Mouse (Mus musculus) spleen, postnatal 4 days (tissue): ENCODE results near the gene Scube3.

Experiments
- DNase-seq, 2 experiments: peaks; one replicate each; pipeline ENCODE4 v3.0.0; 2022; ENCODE audit warnings: low spot score in 2 of 2

Gene Scube3

DNA sequence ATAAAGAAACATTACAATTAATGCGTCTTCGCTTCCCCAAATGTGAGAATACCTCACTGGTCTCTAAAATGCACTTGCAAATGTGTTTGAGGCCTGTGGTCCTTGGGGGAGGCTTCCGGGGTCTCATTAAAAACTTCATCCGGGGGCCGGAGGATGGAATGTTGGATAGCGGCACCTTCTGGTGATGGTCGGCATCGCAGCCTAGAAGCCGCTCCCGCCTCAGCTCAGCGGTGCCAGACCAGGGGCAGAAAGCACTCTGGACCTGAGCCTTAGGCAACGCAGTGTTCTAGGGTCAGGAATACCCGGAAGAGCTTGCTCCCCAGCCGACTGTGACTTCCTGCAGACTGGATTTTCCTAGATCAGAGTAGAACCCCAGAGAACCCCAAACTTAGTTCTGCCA lies 8.7 kb upstream of the Scube3 start:
- DNase-seq: peak; percentile 39 to 79

DNA sequence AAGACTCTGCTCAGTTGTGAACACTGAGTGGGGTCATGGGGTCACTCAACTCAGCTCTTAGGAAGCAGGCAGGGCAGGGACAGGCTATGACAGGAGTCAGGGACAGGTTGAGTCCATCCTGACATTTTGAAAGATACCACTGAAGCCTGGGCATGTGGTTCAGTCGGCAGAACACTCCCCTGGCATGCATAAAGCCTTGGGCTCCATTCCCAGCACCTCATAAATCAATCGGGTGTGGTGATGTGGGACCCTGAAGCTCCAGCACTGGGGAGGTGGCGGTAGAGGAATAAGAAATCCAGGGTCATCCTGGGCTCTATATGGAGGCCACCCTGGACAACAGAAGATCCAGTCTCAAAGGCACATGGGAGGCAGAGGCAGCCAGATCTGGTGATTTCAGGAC lies 6.4 kb upstream of the Scube3 start:
- DNase-seq: no peak

DNA sequence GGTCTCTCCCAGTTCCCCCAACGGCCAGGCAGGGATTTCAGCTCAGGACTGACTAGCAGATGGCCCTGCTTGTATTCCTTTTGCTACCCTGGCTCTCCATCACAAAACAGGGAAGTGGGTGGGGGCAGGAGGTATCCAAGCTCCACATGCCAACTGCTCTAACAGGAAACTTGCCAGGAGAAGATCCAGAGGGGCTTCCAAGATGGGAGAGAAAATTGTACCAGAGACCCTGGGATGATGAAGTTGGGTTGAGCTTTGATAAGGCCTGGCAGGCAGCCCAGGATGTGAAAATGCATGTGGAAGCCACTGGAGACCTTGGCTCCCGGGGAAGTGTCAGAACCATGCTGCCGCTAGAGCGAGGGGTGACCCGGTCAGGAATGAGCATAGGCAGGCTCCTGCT lies 5.7 kb upstream of the Scube3 start:
- DNase-seq: no peak

DNA sequence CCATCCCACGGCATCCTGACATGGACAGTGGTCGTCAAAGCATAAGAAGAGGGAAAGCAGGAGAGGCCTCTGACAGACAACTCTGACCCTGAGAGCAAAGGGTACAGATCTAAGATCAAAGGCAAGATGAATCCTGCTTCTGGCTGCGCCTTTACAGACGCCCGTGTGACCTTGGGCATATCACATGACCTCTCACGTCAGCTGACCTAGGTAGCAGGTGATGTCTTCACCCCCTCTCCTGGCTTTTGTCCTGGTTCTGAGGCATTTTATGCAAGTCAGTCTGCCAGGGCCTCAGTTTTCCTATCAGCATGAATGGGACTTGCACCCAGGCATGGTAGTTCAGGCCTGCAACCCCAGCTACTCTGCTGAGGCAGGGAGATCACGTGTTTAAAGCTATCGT lies 3.9 kb upstream of the Scube3 start:
- DNase-seq: no peak

DNA sequence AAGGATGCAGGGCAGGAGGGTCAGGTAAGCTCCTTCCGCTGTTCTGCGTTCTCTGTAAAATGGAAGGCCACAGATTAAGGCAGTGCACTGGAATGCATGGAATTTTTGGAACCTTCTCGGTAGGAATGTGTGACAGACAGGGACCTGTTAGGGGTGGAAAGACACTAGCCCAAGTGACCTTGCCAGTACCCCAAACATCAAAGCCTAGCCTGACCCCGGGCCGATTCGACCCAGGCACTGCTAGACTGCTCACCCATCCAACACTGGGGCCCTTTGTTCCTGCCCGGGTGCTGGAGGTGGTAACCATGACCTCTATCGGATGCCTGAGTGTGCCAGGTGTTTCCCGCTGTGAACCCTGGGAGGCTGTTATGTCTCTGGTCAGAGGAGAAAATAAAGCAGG lies 3.3 kb upstream of the Scube3 start:
- DNase-seq: no peak

DNA sequence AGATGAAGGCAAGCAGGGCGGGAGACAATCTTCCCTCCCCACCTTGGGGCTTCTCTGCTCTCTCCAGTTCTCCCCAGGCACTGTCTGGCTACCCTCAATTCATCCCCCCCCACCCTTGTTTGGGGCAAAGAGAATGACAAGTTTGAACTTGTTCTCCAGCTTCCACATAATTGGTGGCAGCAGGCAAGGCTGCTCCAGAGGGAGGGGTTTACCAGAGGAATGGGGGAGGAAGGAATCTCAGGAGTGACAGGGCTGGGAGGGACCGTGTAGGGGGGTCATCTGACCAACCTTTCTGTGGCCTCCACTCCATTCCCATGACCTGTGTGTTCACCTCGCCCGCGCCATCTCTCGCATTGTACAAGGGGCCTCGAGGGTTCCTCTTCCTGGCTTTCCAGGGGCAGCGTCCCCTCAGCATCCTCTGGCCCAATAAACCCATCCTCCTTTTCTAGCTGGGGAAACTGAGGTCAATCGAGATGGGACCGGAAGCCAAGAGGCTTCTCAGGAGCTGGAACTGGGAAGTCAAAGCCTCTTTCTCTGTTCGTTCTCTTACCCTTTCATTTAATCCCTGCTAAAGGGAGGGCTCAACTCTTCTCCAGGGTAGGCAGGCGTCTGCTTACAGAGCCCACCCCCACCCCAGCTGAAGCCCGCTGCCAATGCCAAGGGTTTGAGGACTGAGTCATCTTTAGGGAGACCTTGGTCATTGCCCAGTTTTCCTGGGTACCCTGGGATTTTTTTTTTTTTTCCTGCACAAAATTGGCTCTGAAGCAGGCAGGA lies 1.3 kb upstream of the Scube3 start:
- no peak for DNase-seq

DNA sequence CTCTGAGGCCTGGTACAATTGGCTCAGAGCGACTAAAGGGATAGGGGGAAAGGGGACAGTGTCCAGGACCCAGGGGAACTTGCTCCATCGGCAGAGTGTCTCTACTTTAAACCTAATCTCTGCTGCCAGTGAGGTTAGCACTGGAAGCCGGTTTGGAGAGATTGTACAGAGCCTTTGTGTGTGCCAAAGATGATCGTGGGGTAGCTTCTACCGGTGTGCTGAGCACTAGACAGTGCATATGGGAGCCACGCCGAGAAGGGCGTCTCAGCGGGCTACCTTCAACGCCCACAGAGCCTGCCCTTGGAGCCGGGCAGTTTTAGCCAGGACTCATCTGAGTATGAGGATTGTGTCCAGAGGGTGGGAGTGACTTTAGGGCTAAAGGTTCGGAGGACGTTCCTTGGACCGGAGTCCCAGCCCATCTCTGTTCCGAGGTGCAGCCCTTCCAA lies 713 bp upstream of the Scube3 start:
- no peak for DNase-seq

DNA sequence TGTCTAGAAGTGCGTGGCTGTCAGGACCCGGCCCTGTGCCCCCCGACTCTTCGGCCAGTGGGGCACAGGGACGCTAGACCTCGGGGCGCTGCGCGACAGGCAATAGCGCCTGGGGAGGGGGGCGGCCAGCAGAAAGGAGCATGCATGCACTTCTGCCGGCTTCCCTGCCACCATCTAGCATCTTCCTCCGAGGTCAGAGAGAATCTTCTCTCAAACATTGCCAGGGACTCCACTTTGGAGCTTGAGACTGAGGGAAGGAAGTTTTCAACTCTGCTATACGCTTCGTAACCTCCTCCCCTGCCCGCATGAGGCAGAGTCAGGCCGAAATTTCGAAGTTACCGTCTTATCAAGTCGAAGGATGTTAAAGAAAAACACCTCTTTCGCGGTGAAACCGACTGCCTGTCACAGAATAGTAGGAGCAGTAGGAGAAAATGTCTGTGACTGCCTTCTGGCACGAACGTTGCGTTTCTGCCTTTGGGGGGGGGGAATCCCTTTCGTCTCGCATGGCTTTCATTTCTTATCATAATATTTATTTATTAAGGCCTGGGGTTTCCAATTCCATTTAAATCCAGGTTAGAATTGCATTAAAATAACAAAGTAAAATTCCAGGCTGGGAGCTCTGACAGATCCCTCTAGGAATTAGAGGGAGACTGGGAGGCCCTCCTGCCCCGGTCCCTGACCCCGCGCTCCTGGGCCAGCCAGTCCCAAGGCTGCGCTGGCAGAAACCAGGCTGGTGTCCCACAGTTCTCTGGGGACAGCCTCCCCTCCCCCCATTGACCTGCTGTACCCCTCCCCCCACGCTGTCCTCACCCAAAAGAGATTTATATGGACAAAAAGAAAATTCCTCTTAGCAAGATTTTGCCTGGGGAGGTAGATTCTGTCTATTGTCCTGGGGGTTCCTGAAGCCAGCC lies 1.0 kb downstream of the Scube3 start:
- no peak for DNase-seq

DNA sequence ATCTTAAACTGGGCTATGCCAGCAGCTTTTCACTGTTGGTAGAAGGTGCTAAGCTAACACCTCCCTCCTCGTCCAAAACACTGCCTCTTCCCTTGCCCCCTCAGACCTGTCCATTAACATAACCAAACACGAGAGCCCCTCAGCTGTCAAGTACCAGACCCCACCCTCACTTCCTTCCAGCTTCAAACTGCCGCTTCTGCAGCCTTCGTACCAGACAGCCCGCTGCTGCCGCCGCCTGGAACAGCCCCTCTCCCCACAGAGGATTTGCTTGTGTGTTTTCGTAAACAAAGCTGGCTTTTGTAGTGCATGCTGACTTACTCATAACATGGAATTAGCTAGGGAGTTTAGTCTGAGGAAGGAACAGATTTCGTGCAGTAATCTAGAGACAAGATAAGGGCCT lies 1.8 kb downstream of the Scube3 start:
- no peak for DNase-seq

DNA sequence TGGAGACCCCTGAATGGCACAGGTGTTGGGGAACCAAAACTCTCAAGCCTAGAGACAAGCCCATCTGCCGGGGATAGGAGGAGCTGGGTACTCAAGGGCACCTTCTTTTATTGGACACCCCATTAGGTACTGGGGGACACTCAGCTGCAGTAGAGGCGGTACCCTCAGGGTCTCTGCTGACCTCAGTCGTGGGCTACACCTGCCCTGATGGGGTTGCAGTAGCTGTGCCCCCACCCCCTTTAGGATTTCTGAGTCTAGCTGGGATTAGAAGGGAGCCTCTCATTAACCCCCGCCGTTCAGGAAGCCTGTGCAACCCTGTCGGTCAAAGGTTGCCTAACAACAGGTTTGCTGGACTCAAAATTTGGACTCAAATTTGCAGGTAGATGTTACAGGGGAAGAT lies 2.3 kb downstream of the Scube3 start:
- no peak for DNase-seq

DNA sequence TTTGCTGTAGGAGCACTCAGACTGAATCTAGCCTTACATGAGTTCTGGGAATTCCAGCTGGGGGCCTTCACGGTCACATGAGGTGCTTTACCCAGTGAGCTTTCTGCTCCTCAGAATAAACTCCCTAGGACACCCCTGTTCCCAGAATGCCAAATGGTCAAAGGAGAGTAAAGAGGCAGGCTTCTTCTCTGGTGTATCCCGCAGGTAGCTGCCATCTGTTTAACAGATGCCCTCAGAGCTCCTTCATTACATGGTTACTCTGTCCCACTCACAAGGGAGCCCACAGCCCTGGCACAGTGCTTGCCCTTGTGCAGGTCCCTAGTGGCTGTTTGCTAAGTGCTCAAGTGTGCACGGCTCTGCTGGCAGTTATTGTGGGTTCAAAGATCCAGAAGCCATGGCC lies 6.3 kb downstream of the Scube3 start:
- no peak for DNase-seq

DNA sequence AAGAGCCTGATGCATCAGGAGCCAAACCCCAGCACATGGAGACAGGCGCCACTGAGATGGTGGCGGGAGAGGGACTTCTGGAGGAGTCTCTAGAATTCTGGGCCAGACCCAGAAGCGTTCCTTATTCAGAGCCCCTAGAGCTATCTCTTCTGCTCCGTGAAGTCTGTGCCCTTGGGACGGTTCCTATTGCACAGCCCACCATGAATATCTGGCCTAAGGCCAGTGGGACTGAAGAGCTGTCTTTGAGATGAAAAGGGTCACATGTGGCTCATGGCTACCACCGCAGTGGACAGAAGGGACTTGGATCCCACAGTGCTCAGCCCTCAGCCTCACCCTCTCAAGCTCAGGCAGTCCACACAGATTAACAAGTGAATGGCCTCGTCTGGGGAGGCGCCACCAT lies 7.8 kb downstream of the Scube3 start:
- DNase-seq: no peak

DNA sequence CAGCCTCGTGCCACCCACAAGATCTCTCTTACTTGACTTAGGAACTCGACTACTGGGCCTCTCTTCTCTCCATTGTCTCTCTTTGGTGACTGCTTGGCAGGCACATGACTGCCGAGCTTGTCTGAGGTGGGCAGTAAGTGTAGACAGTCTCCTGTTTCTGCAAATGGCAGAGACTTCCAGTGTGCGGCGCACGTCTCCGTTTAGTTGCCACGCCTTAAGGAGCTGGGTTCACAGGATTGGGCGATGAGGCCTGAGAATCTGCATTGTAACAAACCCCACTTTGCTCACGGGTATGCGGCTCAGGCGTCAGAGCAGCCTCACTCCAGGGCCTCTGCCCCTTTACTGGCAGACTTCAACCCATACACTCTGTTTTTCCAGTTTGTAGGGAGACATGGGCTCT lies 8.5 kb downstream of the Scube3 start:
- no peak for DNase-seq

DNA sequence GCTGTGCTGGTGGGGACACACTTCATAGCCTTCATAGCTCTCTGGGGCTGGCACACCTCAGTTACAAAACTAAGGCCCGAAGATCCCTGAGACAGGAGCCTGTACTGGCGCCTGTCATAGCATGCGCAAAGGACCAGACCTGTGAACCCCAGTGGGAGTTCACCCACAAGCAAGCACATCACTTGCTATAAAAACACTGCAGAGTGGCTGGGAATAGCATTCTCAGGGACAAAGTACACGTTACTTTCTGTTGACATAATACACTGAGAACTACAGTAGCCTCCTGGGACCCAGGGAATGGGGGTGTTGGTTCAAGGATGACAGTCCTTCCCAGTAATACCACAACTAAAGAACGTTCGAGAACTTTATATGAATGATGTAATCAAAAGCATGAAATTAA lies 11.2 kb downstream of the Scube3 start:
- DNase-seq: no peak

DNA sequence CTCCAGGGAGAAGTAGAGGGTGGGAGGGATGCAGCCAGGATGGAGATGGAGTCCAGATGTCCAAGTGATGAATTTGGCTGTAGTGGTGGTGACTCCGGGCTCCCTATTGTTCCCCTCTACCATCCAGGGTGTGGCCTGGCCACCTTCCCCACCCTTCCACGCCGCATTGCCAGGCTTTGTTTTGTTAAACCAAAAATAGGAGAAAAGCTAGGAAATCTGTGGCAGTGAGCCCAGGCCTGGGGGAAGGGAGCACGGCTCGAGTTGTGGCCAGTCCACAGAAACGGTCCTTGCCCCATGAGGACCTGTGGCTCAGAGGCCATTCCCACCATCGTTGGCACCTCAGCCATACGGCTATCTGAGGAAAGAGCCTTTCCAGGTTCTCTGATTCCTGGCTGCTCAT lies 13.0 kb downstream of the Scube3 start:
- DNase-seq: no peak

DNA sequence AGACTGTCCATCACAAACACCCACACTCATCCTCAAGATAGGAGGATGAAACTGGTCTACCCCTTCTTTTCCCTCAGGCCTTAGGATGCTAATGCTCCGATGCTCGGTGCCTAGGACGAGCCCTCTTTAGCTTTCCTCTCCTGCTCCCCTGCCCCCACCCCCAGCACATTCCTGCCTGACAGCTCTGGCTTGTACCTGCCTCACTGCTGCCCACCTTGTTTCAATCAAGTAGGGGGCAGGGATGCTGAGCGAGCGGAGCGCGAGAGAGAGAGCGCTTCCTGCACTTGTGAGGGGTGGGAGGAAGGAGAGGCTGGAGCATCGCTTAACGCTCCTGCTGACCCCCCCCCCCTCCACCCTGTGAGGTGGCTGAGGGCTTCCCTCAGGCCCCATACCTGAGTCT lies 18.4 kb downstream of the Scube3 start:
- no peak for DNase-seq

DNA sequence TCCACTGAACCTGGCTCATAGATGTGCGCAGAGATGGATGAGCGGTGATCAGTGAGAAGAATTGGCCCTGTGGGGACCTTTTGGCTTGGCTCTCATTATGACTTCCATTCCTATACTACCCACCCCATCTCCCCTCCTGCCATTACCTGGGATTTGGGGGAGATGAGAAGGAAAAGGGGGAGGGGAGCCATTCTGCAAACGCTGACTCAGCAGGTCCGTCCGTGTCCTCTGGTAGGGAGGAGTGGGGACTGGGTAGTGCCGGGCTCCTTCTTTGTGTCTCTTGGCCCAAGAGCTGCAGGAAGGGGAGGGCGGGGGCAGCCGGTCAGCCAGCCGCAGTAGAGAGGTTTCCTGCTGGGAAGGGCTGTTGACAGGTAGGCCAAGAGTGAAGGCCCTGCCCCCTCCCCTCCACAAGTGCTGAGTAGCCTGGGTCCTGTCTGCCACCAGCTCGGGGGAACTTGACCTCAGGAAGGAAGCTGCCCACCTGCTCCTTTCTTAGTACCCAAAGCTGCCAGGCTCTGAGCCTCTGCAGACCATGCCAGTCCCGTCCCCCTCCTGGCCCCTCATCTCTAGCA lies 19.5 kb downstream of the Scube3 start:
- no peak for DNase-seq

DNA sequence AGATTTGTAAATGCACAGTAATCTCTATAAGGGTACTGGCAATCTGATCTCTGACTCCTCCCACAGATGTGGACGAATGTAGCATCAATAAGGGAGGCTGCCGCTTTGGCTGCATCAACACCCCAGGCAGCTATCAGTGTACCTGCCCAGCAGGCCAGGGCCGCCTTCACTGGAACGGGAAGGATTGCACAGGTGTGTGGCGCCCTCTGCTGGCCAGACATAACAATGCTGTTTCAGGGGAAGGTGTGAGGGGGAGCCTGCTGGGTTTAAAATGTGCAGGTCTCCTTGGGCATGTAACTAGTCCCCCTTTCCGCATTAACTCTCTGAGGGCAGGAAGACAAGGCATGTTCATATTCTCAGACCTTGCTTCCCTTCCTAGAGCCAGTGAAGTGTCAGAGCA lies 21.7 kb downstream of the Scube3 start:
- peak; percentile 73 to 91 for DNase-seq

DNA sequence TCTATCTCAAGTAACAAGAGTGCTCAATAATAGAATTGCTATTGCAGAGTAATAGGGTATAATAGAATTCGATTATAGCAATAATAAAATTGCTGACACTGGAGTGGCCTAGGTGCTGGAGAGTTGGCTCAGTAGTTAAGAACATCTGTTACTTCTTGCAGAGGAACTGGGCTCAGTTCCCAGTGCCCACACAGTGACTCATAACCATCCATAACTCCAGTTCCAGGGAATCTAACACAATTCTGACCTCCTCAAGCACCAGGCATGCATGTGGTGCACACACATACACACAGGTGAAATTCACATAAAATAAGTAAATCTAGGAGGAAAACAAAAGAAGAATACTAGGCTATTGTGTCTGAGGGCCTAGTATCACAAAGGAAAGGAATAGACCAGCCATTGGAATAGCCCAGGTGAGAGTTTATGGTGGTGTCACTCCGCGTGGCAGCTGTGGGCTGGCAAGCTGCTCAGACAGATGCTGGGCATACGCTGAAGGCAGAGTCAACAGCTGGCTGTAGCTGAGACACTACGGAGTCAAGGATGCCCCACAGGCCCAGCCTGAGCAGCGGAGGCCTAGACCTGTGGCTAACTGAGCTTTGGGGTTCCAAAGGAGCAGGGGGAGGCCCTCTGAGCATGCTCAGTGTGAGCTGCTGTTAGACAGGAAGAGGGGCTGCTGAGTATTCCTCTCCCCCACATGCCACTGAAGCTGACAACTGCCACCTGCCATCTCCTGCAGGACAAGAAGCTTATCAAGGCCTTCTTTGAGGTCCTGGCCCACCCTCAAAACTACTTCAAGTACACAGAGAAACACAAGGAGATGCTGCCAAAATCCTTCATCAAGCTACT lies 28.7 kb downstream of the Scube3 start:
- no peak for DNase-seq

DNA sequence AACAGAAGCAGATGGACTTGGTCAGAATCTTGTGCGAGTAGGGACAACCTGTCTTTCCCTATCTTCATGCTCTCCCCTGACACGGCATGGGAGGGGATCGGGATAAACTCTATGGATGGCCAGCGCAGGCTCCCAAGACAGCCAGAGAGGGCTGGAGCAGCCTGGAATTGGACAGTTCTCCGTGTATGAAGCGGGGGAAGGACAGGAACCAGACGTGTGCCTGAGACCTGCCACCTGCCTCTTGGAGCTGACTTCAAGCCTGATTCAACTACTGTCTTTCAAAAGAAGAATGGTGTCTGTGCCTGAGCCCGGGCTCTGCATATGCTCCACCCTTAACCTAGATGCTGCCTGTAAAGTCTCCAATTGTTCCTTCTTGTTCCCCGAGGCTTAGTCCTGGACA lies 30.7 kb downstream of the Scube3 start:
- no peak for DNase-seq

DNA sequence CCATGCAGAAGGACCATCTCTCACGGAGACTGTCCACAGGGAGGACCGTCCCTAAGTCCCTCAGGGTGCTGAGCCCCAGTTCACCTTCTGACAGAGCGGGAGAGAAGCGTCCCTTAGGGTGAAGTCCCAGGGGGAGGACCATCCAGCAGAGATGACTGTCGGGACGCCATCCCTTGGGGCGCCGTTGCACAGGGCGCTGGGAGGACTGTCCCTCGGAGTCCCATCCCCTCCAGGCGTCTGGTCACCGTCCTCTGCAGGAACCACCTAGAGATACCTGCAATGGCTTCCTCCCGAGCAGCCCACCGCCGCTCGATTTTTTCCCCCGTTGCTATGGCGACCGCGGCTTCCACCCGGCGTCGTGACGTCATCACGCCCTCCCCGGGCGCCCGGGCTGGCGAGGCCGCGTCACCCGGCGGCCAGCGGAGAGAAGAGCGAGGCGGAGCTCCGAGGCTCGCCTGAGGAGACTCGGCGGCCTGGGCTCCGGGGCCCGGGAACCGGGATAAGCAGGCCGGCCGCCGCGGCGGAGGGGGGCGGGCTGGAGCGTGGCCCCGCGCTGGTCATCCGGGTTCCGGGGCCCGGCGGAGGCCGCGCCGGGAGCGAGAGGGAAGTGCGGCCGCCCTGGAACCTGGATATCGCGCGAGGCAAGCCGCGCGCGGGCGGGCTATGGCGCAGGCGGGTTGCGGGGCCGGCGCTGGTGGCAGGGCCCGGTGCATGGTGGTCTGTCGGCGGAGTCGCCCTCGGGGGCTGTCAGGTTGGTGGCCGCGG lies 35.0 kb downstream of the Scube3 start, which contains the start of gene Zfp523:
TSS of gene Zfp523 (plus strand) at position 355 of the 765 bp plus-strand sequence.
- DNase-seq: peak; percentile 80 to 93
